8 mouse cellular contexts compared by ENCODE assay signal in genomic region chr12:54795153-54795998, GRCm38 (mm10). TPM values are rescaled to one million over a fixed set of nuclear protein-coding genes. Genes with fewer than 3 reads are reported as not detected.
DNase-seq lines count a peak whose midpoint lies in the region; ATAC-seq and TF ChIP-seq lines count a peak whose summit lies in the region.

Gene Snx6, minus strand, starts transcription at chr12:54795703.

- under 1% methylated on average over 75 of the region's 76 CpGs for WGBS in forebrain, embryonic 14.5 days

- H3K9ac ChIP-seq in ES-Bruce4 (ENCODE audit: low read depth, poor library complexity, severe bottlenecking): peak within 1 kb of the TSS; percentile 89
- peak within 1 kb of the TSS; percentile 98 for H3K9ac ChIP-seq in forebrain, embryonic 14.5 days (ENCODE audit: low read length)

- peak within 1 kb of the TSS; percentile 80 for H3K4me3 ChIP-seq in ES-Bruce4 (ENCODE audit: low read depth, low read length)
- H3K4me3 ChIP-seq in forebrain, embryonic 14.5 days (ENCODE audit: low read depth, low read length): peak within 1 kb of the TSS; percentile 94

- peak within 1 kb of the TSS; percentile 60 for H3K4me2 ChIP-seq in forebrain, embryonic 14.5 days (ENCODE audit: low read length)

- H3K27me3 ChIP-seq in ES-Bruce4 (ENCODE audit: control insufficient read depth, insufficient read depth, low read length, poor library complexity, severe bottlenecking): no peaks in the 10 kb centered on the region
- H3K27me3 ChIP-seq in forebrain, embryonic 14.5 days (replicated peaks; ENCODE audit: control insufficient read depth, insufficient read depth, low read length): no peaks in the 10 kb centered on the region

- no peak within 1 kb of the TSS; the same call in 1 of the 2 replicates for H3K27ac ChIP-seq in ES-Bruce4 (ENCODE audit: insufficient read depth, low read length)
- H3K27ac ChIP-seq in forebrain, embryonic 14.5 days (ENCODE audit: low read depth, low read length): peak within 1 kb of the TSS; percentile 71

- ATAC-seq in cerebellum, adult (ENCODE audit: insufficient number of reproducible peaks, low FRiP score, low TSS enrichment): peak; percentile 92
- peak; percentile 97 for ATAC-seq in forebrain, embryonic 14.5 days
- peak; percentile 86 for ATAC-seq in neutrophil, adult 5-6 weeks (ENCODE audit: extremely low read depth, insufficient number of reproducible peaks, low FRiP score, poor library complexity, severe bottlenecking)

- H3K36me3 ChIP-seq in ES-Bruce4 (ENCODE audit: control insufficient read depth, insufficient read depth, low read length, poor library complexity, severe bottlenecking): no peaks in the 10 kb centered on the region
- H3K36me3 ChIP-seq in forebrain, embryonic 14.5 days (ENCODE audit: control insufficient read depth, insufficient read depth, low read length): peaks cover 11% of the 10 kb centered on the region

- no peak for TF ChIP-seq POLR2A in ES-Bruce4 (IDR thresholded peaks at IDR 0.05; ENCODE audit: insufficient read depth, low read length)

- intact Hi-C loops in heart, postnatal 14 days (cut with DNase I): no loop called here

- H3K9me3 ChIP-seq in ES-Bruce4 (replicated peaks; ENCODE audit: control insufficient read depth, insufficient read depth, low read length, poor library complexity, severe bottlenecking): no peaks in the 10 kb centered on the region
- no peaks in the 10 kb centered on the region for H3K9me3 ChIP-seq in forebrain, embryonic 14.5 days (replicated peaks; ENCODE audit: control insufficient read depth, low read length)

- no peak for TF ChIP-seq CTCF in ES-Bruce4 (IDR thresholded peaks at IDR 0.05; ENCODE audit: low read depth, low read length)

- DNase-seq in forebrain, embryonic 14.5 days (ENCODE audit: low spot score): peak; percentile 94
- peak; percentile 86 to 87 for DNase-seq in heart, postnatal 14 days
- DNase-seq in layer of hippocampus, adult 11-12 months (ENCODE audit: low spot score): peak; percentile 82
- DNase-seq in lung, adult 18-20 months: peak; percentile 83 to 87
- DNase-seq in thymus, adult 18-20 months: peak; percentile 70 to 77

- peaks cover 2% of the 10 kb centered on the region for H3K4me1 ChIP-seq in ES-Bruce4 (ENCODE audit: control insufficient read depth, insufficient read depth, low read length)
- peaks cover 14% of the 10 kb centered on the region for H3K4me1 ChIP-seq in forebrain, embryonic 14.5 days (ENCODE audit: control insufficient read depth, insufficient read depth, low read length)

- TF ChIP-seq EP300 in ES-Bruce4 (IDR thresholded peaks at IDR 0.05; ENCODE audit: insufficient read depth, low read depth, low read length): no peak

RNA-seq across cellular contexts. Expression of gene Snx6, which starts in this region (rescaled TPM):
- polyA plus RNA-seq in ES-Bruce4 (2011; ENCODE audit: insufficient read depth, insufficient read length, low read depth, missing spikeins): 103 and 117 TPM in 2 replicates
- 187 and 194 TPM in 2 replicates for polyA plus RNA-seq in forebrain, embryonic 14.5 days (2014; fragmentation: Nextera tagmentation; extraction: Ambion mirVana)
- total RNA-seq in heart, postnatal 14 days (2021): 10 to 100 TPM; 38.0 to 39.8 TPM
- 81.8 and 85.9 TPM in 2 replicates for total RNA-seq in neutrophil, adult 5-6 weeks (2017)
